Mouse (Mus musculus) granulocyte monocyte progenitor cell, adult 5-6 weeks (primary cell): ENCODE results near the gene Rrm1. TPM values are rescaled to one million over a fixed set of nuclear protein-coding genes. Genes with fewer than 3 reads are reported as not detected.
"Not testable (repeated sequence)": the region's sequence is repeated elsewhere in the genome, so short reads cannot be mapped to it uniquely, and the experiment has no call there.

ENCODE experiments used
- ATAC-seq: replicated peaks from 2 replicates; pipeline ENCODE4 v1.8.0; 2016; ENCODE audit warnings: mild to moderate bottlenecking, moderate TSS enrichment, inconsistent platforms; ENCODE audit not compliant: poor library complexity, severe bottlenecking
- total RNA-seq, 2 experiments: library from RNA; stranded (forward) in 1 of 2; stranded (reverse) in 1 of 2; fragments of 200-712, 200-1000 nt in 1 of 2; fragments of >200 nt in 1 of 2; fragmentation: Nextera tagmentation in 1 of 2; gene quantifications; 2 replicates each; pipeline ENCODE4 v1.2.3; 2014 to 2017

Gene Rrm1
- 171 and 252 TPM in 2 replicates for total RNA-seq (2014; fragmentation: Nextera tagmentation)
- 642 and 757 TPM in 2 replicates for total RNA-seq (2017)

GRCm38 (mm10) chr7:102441657-102442391 lies at the start of gene Rrm1:
TSS of gene Rrm1 (plus strand) at chr7:102441695.
- ATAC-seq: peak; percentile 99

- ATAC-seq: peak; percentile 81
Measured at GRCm38 (mm10) chr7:102393898-102394297, 47.6 kb upstream of the Rrm1 start.

- peak; percentile 55; the same call in 1 of the 2 replicates for ATAC-seq
Measured at GRCm38 (mm10) chr7:102395894-102396293, 45.6 kb upstream of the Rrm1 start.

GRCm38 (mm10) chr7:102396331-102396730 lies 45.2 kb upstream of the Rrm1 start:
- no peak for ATAC-seq

- no peak for ATAC-seq
Measured at GRCm38 (mm10) chr7:102399180-102399731, 42.2 kb upstream of the Rrm1 start.

- ATAC-seq: no peak
Measured at GRCm38 (mm10) chr7:102404118-102404517, 37.4 kb upstream of the Rrm1 start.

GRCm38 (mm10) chr7:102407440-102407839 lies 34.1 kb upstream of the Rrm1 start:
- no peak for ATAC-seq

- ATAC-seq: not testable (repeated sequence)
Measured at GRCm38 (mm10) chr7:102415272-102415671, 26.2 kb upstream of the Rrm1 start.

- ATAC-seq: no peak
Measured at GRCm38 (mm10) chr7:102415841-102416240, 25.7 kb upstream of the Rrm1 start.

- ATAC-seq: peak; percentile 99
Measured at GRCm38 (mm10) chr7:102417398-102417797, 24.1 kb upstream of the Rrm1 start.

- no peak for ATAC-seq
Measured at GRCm38 (mm10) chr7:102422036-102422435, 19.5 kb upstream of the Rrm1 start.

GRCm38 (mm10) chr7:102425933-102426685 lies 15.4 kb upstream of the Rrm1 start:
- ATAC-seq: peak; percentile 88

GRCm38 (mm10) chr7:102434344-102434743 lies 7.2 kb upstream of the Rrm1 start:
- peak; percentile 50 for ATAC-seq

GRCm38 (mm10) chr7:102440822-102441656 lies 456 bp upstream of the Rrm1 start:
- ATAC-seq: no peak

GRCm38 (mm10) chr7:102442432-102442831 lies 937 bp downstream of the Rrm1 start:
- ATAC-seq: no peak

GRCm38 (mm10) chr7:102444301-102444700 lies 2.8 kb downstream of the Rrm1 start:
- ATAC-seq: no peak

- no peak for ATAC-seq
Measured at GRCm38 (mm10) chr7:102446438-102446837, 4.9 kb downstream of the Rrm1 start.

GRCm38 (mm10) chr7:102458618-102459380 lies 17.3 kb downstream of the Rrm1 start:
- ATAC-seq: no peak

GRCm38 (mm10) chr7:102467566-102467965 lies 26.1 kb downstream of the Rrm1 start:
- ATAC-seq: no peak

- ATAC-seq: no peak
Measured at GRCm38 (mm10) chr7:102472675-102473074, 31.2 kb downstream of the Rrm1 start.
